Mouse (Mus musculus) ovary, postnatal 36 days (tissue): ENCODE measurements around the gene Neu1.
A peak's percentile ranks its signal among the peaks of the same experiment; 100 is the strongest.
"Not testable (repeated sequence)": the region's sequence is repeated elsewhere in the genome, so short reads cannot be mapped to it uniquely, and the experiment has no call there.

ENCODE experiments used
- DNase-seq: peaks from one replicate; pipeline ENCODE4 v3.0.0; 2022; ENCODE audit warnings: low spot score, mixed read lengths

Gene Neu1

GRCm38 (mm10) chr17:34969822-34970221, 38.8 kb downstream of the Neu1 start, which contains the start of gene Gm20481:
Gene Gm20481 (plus strand): TSS chr17:34969912.
- DNase-seq, result not testable (repeated sequence)

GRCm38 (mm10) chr17:34970850-34971249, 39.8 kb downstream of the Neu1 start:
- not testable (repeated sequence) for DNase-seq

- not testable (repeated sequence) for DNase-seq
These were observed 40.6 kb downstream of the Neu1 start for GRCm38 (mm10) chr17:34971694-34972068.

DNA sequence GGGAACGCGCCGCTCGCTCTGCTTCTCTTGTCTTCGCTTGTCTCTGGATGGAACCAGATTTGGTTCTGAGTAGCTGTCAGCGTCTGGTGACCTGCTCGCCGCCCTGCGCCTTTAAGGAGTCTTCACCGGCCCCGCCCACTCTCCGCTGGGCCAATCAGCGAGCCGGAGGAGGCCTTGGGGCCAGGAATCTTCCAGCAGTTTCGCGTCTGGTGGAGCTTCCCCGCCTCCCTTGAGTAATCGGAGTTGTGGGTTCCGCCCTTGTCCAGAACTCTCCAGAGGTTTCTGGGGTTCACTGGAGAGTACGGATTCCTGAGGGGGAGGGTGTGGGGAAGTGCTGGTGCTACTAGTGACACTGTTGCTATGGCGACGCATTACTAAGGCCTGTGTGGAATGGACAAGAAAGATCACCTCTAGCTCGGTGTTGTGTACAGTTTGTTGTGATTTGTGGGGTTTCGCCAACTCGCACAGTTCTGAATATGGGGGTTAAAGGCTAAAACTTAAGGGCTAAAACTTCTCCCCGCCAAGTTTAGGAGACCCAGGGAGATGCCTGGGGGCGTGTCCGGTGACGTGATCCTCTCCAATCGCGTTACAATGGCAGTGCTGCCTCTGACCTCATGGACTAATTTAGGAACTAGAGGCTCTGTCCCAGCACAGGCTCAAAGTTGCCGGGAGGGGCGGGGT, 41.2 kb downstream of the Neu1 start, which contains the start of the genes Hspa1a and Hspa1l:
Hspa1a (minus strand) TSS at position 88 of the 681 bp plus-strand sequence.
Hspa1l (plus strand) TSS at position 635 of the 681 bp plus-strand sequence.
- DNase-seq, result peak; percentile 80

DNA sequence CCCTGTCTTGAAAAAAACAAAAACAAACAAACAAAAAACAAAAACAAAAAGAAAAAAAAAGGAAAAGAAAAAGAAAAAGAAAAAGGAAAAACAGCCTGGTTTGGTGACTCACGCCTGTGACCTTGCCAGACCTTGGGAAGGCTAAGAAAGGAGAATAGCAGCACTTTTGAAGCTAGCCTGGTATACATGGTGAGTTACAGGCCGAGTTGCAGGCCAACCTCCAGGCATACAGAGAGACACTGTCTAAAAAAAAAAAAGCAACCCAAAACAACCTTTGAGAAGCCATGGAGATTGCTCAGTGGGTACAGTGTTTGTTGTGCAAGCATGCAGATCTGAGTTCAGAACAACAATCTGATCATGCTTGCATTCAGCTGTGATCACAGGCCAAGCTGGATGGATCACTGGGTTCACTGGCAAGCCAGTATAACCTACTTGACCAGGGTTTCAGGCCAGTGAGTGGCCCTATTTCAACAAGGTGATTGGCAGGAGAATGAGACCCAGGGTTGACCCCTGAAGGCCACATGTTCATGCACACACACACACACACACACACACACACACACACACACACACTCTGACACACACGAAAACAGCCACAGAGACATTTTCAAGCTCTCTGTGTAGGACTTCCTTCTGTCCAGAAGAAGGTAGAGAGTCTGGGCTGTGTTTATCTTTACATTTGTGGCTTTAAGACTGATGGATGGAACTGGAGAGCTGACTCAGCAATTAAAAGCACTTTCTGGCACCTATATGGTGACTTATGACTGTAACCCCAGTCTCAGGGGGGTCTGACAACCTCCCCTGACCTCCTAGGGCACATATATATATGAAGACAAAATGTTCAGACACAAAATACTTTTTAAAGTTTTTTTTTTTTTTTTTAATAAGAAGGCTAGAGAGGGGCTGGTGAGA, 44.8 kb downstream of the Neu1 start:
- DNase-seq, result no peak

GRCm38 (mm10) chr17:34977000-34977399, 45.9 kb downstream of the Neu1 start:
- no peak for DNase-seq

DNA sequence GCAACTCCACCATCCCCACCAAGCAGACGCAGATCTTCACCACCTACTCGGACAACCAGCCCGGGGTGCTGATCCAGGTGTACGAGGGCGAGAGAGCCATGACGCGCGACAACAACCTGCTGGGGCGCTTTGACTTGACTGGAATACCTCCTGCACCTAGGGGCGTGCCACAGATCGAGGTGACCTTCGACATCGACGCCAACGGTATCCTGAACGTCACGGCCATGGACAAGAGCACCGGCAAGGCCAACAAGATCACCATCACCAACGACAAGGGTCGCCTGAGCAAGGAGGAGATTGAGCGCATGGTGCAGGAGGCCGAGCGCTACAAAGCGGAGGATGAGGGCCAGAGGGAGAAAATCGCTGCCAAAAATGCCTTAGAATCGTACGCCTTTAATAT, 47.2 kb downstream of the Neu1 start:
- no peak for DNase-seq

GRCm38 (mm10) chr17:34979631-34980030, 48.6 kb downstream of the Neu1 start:
- no peak for DNase-seq

DNA sequence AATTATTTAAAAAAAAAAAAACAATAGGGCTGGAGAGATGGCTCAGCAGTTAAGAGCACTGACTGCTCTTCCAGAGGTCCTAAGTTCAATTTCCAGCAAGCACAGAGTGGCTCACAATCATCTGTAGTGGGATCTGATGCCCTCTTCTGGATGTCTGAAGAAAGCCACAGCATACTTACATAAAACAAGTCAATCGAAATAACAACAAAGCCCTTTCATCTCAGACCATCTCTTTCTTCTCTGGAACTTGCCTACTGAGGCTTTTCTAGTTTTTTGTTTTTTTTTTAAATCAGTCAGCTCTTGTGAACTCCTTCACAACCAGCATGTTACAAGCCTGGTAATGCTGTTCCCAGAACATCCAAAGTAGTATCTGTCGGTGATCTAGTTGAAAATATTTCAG, 49.6 kb downstream of the Neu1 start:
- no peak for DNase-seq

- DNase-seq, result peak; percentile 90
These were observed 50.7 kb downstream of the Neu1 start, which contains the start of gene Lsm2 for GRCm38 (mm10) chr17:34981690-34982180. Gene Lsm2 (plus strand): TSS chr17:34981862.

DNA sequence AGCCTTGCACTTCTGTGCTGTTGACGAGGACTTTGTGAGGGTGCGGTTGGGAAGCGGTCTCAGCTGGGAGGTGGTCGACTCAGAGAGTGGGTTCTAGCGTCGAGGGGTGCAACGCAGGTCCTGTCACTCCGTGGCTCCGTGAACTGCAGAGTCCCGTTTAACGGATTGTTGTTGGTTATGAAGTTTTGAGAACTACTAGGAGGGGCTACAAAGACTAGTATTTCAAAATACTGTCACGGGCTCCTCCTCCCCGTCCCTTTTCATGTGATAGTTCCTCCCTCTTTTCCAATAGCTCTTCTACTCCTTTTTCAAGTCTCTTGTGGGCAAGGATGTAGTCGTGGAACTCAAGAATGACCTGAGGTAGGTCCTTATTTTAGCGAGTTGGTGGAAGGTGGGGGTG, 51.3 kb downstream of the Neu1 start:
- no peak for DNase-seq

- no peak for DNase-seq
These were observed 53.2 kb downstream of the Neu1 start for GRCm38 (mm10) chr17:34984218-34984617.
